Mouse (Mus musculus) naive thymus-derived CD4-positive, alpha-beta T cell, adult 2 months (primary cell): ENCODE data around the gene Lsm10.
"Not testable (repeated sequence)": the region's sequence is repeated elsewhere in the genome, so short reads cannot be mapped to it uniquely, and the experiment has no call there.

Experiments used
- DNase-seq: peaks from one replicate; pipeline ENCODE4 v3.0.0-alpha.2; 2011; ENCODE audit warnings: low read depth

Lsm10 gene

GRCm38 (mm10) chr4:126095622-126096430 lies 597 bp upstream of the Lsm10 start:
- DNase-seq = not testable (repeated sequence)

DNA sequence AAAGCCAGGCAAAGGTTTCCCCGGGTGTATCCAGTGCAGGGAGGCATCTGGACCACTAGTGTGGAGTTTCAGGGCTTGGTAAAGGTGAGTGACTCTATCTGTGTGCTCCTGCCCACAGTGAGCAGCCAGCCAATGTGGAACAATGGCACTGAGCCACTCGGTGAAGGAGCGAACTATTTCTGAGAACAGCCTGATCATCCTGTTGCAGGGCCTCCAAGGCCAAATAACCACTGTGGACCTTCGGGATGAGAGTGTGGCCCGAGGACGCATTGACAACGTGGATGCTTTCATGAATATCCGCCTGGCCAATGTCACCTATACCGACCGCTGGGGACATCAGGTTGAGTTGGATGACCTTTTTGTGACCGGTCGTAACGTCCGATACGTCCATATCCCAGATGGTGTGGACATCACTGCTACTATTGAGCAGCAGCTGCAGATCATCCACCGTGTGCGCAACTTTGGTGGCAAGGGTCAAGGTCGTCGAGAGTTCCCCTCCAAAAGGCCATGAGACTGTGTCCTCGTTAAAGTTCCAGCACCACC lies 1.4 kb downstream of the Lsm10 start:
- no peak for DNase-seq

GRCm38 (mm10) chr4:126099365-126099764 lies 2.9 kb downstream of the Lsm10 start:
- no peak for DNase-seq

GRCm38 (mm10) chr4:126100764-126101163 lies 4.3 kb downstream of the Lsm10 start:
- DNase-seq = no peak

DNA sequence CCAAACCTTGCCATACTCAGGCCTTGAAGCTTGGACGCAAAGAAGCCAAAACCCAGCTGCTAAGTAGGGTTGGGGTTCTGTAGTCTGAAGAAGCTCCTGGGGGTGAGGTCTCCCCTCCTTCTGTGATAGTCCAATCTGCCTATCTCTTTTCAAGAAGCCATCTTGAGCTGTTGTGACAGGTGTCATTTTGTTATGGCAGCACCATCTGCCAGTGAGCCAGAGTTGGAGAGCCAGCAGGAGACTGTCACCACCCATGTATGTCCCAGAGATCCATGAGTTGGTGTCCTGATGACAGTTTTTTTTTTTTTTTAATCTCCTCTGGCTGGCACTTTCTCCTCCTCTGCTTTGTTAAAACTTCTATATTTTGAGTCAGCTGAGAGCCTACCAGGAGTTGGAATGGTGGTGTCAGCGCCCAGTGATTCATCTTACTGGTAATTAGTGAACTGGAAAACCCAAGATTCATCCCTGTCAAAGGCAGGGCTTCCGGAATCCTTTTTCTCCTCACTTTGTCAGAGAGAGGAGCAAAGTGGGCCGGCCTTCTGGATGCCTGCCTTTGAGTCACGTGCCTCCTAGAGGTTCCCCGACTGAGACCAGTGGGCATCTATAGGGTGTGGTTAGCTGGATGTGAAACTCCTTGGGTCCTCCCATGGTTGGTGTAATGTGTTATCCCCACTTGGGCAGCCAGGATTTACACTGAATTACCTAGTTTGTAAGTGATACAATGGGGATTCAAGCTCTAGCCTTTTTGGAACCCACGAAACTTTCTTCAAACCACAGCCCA lies 5.8 kb downstream of the Lsm10 start:
- DNase-seq = no peak

GRCm38 (mm10) chr4:126103057-126103581 lies 6.7 kb downstream of the Lsm10 start:
- peak; percentile 73 for DNase-seq

- peak; percentile 99 for DNase-seq
Measured at GRCm38 (mm10) chr4:126103590-126104068, 7.2 kb downstream of the Lsm10 start, which contains the start of gene Stk40. Stk40 (plus strand) TSS chr4:126103957.

- DNase-seq = peak; percentile 51
Measured at GRCm38 (mm10) chr4:126104261-126105075, 8.0 kb downstream of the Lsm10 start.

DNA sequence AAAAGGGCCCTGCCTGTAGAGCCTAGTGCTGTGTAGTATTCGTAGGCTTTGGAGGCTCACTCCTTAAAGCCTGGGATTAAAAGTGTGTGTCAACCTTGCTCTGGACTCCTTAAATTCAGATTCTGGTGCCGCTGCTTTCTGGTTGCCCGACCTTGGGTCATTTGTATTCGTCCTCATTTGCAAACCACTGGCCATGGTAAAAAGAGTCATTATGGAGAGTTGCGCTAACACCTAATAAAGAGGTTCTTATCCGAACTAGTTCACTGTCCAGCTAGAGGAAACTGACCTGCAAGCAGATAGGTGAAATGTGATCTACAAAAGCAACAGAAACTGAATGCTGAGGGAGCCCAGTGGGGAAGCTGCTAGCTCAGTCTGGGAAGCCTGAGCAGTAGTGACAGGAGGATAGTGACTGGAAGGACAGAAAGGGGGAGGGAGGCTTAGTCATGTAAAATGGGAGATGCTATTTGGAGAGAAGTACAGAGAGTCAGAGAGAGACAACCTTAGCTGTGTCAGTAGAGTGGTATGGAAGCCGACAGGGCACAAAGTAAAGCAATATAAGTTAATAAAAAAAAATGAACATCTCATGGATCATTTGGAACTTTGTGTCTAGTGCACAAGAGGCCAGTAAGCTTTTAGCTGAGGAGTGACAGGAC lies 8.8 kb downstream of the Lsm10 start:
- DNase-seq = no peak

- DNase-seq = no peak
Measured at GRCm38 (mm10) chr4:126108061-126108740, 11.8 kb downstream of the Lsm10 start.

GRCm38 (mm10) chr4:126109613-126110373 lies 13.4 kb downstream of the Lsm10 start:
- DNase-seq = peak; percentile 54

- DNase-seq = peak; percentile 85
Measured at GRCm38 (mm10) chr4:126110374-126111152, 14.1 kb downstream of the Lsm10 start.

DNA sequence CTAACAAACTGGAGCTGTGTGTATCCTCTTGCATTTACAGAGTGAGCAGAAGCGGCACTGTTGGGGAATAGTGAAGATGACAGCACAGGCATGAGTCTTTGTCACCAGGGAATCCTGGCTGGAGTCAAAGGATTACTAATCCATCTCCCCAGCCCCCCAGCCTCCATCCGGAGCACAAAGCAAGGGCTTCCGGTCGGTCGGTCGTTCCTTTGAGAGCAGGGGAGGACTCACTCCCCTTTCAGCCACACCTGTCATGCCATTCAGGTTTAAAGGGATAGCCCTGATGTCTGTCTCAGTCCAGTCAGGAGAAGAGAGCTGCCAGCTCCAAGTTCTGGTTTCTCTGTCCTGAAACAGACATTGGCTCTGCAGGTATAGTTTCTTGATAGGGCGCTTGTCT lies 14.7 kb downstream of the Lsm10 start:
- DNase-seq = no peak

GRCm38 (mm10) chr4:126113243-126113642 lies 16.8 kb downstream of the Lsm10 start:
- DNase-seq = no peak

DNA sequence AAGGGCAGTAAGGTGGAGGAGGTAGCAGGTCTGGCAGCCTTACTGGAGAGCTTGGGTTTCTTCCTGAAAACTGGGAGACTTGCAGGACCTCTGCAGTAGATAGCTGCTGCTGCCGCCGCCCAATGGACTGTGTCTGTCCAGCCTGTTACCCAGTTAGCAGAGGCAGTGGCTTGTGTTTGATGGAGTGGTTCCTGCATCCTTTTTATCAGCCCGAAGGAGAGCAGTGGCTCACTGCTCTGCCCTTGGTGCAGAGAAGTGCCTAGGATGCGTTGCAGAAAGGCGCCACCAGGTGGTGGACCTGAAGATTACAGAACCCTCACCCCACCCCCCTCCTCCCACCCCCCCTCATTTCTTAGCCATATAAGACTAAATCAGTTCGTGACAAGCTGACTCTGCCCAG lies 17.5 kb downstream of the Lsm10 start:
- peak; percentile 89 for DNase-seq

- DNase-seq = no peak
Measured at GRCm38 (mm10) chr4:126115411-126115810, 19.0 kb downstream of the Lsm10 start.

DNA sequence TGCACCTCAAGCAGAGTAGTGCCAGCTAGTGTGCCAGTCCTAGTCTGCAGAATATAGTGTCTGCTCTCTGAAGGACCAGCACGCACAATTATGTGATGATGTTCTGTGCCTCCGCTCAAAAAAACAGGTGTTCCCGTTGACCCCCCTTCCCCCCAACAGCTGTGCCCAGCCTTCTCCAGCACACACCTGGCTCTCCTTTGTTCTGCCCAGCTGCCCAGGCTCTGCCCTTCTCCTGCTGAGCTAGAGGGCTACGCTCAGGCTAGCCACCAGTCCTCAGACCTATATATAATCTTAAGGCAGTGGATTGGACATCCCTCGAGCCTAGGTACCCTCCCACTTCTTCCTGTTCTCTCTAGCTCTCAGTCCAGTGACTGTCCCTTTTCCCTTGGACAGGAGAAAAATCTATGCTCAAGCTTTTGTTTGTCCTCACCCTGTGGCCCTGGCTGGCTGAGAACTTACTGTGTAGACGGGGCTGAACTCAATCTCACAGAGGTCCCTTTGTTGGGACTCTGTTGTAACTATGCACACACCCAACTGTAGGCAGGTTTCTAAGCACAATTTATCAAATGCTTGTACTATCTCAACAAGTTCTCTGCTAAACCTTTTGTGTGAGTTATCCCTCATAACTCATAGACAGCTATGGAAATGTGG lies 19.6 kb downstream of the Lsm10 start:
- DNase-seq = no peak

DNA sequence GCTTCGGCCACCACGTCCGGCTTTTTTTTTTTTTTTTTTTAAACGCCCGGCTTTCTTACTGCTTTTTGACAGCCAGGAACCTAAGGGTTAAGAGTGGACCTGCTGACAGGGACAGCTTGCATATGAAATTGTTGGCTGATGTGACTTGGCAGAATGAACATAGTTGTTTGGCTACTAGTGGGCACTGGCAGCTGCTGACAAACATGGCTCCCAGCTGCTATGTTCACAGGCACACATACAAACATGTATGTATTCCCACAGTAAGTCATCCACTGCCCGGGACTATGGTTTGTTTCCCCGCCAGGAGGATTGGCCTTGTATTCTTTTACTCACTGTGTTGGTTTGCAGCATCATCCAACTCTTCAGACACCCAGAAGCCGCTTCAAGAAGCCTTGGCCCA lies 20.7 kb downstream of the Lsm10 start:
- no peak for DNase-seq
